Mouse (Mus musculus) heart, embryonic 14.5 days (tissue): Measurements from ENCODE around the gene Cdkl5. TPM values are rescaled to one million over a fixed set of nuclear protein-coding genes. Genes with fewer than 3 reads are reported as not detected.
"Not testable (repeated sequence)": the region's sequence is repeated elsewhere in the genome, so short reads cannot be mapped to it uniquely, and the experiment has no call there.

Experiments used
- ATAC-seq: fragments of 200-750 bp; cut with Nextera tagmentation; 2 replicates; pipeline ENCODE4 v1.8.0; 2017; ENCODE audit warnings: low read depth, moderate TSS enrichment; ENCODE audit not compliant: insufficient number of reproducible peaks, insufficient read depth, low FRiP score
- H3K27ac ChIP-seq, 2 experiments: fragments of 200-500 bp in 1 of 2; fragments of 300-500 bp in 1 of 2; sonication (generic) in 1 of 2; replicated peaks in 1 of 2; 2 replicates each; pipeline ENCODE4 v1.5.1; 2012 to 2014; ENCODE audit warnings: low read depth in 2 of 2, low read length in 2 of 2, control low read depth in 1 of 2, mild to moderate bottlenecking in 1 of 2, mixed read lengths in 1 of 2; ENCODE audit not compliant: control insufficient read depth in 1 of 2, insufficient read depth in 1 of 2
- H3K27me3 ChIP-seq: fragments of 300-500 bp; sonication (generic); 2 replicates; pipeline ENCODE4 v1.6.1; 2014; ENCODE audit warnings: mild to moderate bottlenecking, low read length, control low read depth; ENCODE audit not compliant: control insufficient read depth, insufficient read depth
- H3K36me3 ChIP-seq: fragments of 300-500 bp; sonication (generic); 2 replicates; pipeline ENCODE4 v1.6.1; 2014; ENCODE audit warnings: mild to moderate bottlenecking, control low read depth, low read length, mixed read lengths; ENCODE audit not compliant: control insufficient read depth, insufficient read depth
- H3K4me1 ChIP-seq, 2 experiments: fragments of 200-500 bp in 1 of 2; fragments of 300-500 bp in 1 of 2; sonication (generic) in 1 of 2; 2 replicates each; pipeline ENCODE4 v1.6.1; 2012 to 2014; ENCODE audit warnings: low read length in 2 of 2, control low read depth in 1 of 2, mixed read lengths in 1 of 2; ENCODE audit not compliant: control insufficient read depth in 2 of 2, insufficient read depth in 2 of 2
- H3K4me2 ChIP-seq: fragments of 300-500 bp; sonication (generic); 2 replicates; pipeline ENCODE4 v1.6.1; 2014; ENCODE audit warnings: mild to moderate bottlenecking, low read length
- H3K4me3 ChIP-seq, 2 experiments: fragments of 200-500 bp in 1 of 2; fragments of 300-500 bp in 1 of 2; sonication (generic) in 1 of 2; 2 replicates each; pipeline ENCODE4 v1.5.1; 2012 to 2014; ENCODE audit warnings: low read length in 2 of 2, mild to moderate bottlenecking in 2 of 2, control low read depth in 1 of 2, low read depth in 1 of 2, moderate library complexity in 1 of 2; ENCODE audit not compliant: control insufficient read depth in 1 of 2, insufficient read depth in 1 of 2
- H3K9ac ChIP-seq: fragments of 300-500 bp; sonication (generic); 2 replicates; pipeline ENCODE4 v1.6.1; 2014; ENCODE audit warnings: mild to moderate bottlenecking, low read length
- H3K9me3 ChIP-seq: fragments of 300-500 bp; sonication (generic); 2 replicates; pipeline ENCODE4 v1.6.1; 2016; ENCODE audit warnings: low read length, control low read depth; ENCODE audit not compliant: control insufficient read depth
- WGBS: fragments of 180-500 bp; shearing (Covaris S2); extraction: QIAGEN DNeasy Blood & Tissue Kit; methylation state at CpG from one replicate; pipeline ENCODE4 v1.1.7; 2014; 5-methylcytosine and 5-hydroxymethylcytosine counted together
- polyA plus RNA-seq: library from polyadenylated mRNA; unstranded; fragments of >200 nt; fragmentation: Nextera tagmentation; extraction: Ambion mirVana; gene quantifications from 2 replicates; pipeline ENCODE4 v1.2.1, GENCODE M21; 2014

The Cdkl5 gene
- polyA plus RNA-seq, 1 experiment from 2014 or later = 2.8 TPM

GRCm38 (mm10) chrX:160863689-160864383, 130.7 kb downstream of the Cdkl5 start:
- ATAC-seq = no peak
- WGBS = 76% methylated on average over 4 of the region's 4 CpGs
- Histone ChIP-seq H3K27me3 (no peaks in the 10 kb centered on the region), H3K36me3 (no peaks in the 10 kb centered on the region), H3K27ac (no peak overlapping the region), H3K9ac (no peak overlapping the region), H3K9me3 (no peaks in the 10 kb centered on the region), H3K4me2 (no peak overlapping the region), H3K4me3 (no peak overlapping the region), H3K4me1 (no peaks in the 10 kb centered on the region)

GRCm38 (mm10) chrX:160808226-160808625, 186.3 kb downstream of the Cdkl5 start:
- no peak for ATAC-seq
- Histone ChIP-seq H3K9me3 (no peaks in the 10 kb centered on the region), H3K4me1 (no peaks in the 10 kb centered on the region), H3K27ac (no peak overlapping the region), H3K27me3 (no peaks in the 10 kb centered on the region), H3K4me2 (no peak overlapping the region), H3K9ac (no peak overlapping the region), H3K36me3 (0 out of 2 replicates have a peak, but pooled peaks cover 4% of the 10 kb centered on the region), H3K4me3 (no peak overlapping the region)
- 79% methylated on average over 7 of the region's 7 CpGs for WGBS

DNA sequence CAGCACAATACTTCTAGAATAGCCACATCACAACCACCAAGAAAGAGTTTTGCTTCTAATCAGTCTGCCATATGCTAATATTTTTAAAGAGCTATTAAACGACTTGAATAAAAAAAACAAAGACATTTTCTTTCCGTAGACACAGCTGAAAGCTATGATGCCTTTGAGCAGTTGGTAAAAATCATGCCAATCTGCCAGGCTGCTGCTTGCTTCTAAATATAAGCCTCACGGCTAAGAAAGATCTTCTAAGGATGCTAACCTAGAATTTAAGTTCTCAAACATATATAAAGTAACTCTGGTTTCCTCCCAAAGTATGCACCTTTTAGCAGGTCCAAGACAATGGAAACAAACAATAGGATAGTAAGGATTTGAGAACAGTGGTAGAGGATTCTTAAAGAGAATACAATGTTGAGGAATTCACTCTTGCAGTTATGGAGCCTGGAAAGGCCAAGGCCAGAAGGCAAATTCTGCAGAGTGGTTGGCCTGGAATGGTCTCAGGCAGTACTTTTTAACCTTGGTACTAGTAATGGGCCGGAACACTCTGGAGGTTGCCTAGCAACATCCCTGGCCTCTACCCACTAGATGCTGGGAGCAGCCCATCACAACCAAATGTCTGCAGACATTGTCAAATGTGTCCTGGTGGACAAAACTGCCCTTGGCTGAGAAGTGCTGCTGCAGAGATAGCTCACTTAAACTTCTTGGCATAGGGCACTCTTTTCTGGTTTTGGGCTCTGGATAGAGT, 189.9 kb downstream of the Cdkl5 start:
- no peak overlapping the region for H3K9ac ChIP-seq
- 0 out of 2 replicates have a peak, but pooled peaks cover 4% of the 10 kb centered on the region for H3K36me3 ChIP-seq
- H3K27me3 ChIP-seq = no peaks in the 10 kb centered on the region
- ATAC-seq = no peak
- H3K4me2 ChIP-seq = no peak overlapping the region
- H3K4me1 ChIP-seq = no peaks in the 10 kb centered on the region
- no peak overlapping the region for H3K27ac ChIP-seq
- WGBS = 77% methylated on average over 4 of the region's 4 CpGs
- no peak overlapping the region for H3K4me3 ChIP-seq
- no peaks in the 10 kb centered on the region for H3K9me3 ChIP-seq

GRCm38 (mm10) chrX:160794920-160795319, 199.6 kb downstream of the Cdkl5 start:
- Histone ChIP-seq H3K9me3 (no peaks in the 10 kb centered on the region), H3K27ac (no peak overlapping the region), H3K9ac (no peak overlapping the region), H3K4me1 (no peaks in the 10 kb centered on the region; a peak in 1 of 4 replicates), H3K4me3 (no peak overlapping the region), H3K4me2 (no peak overlapping the region), H3K36me3 (no peaks in the 10 kb centered on the region), H3K27me3 (no peaks in the 10 kb centered on the region)
- 62% methylated on average over 4 of the region's 4 CpGs for WGBS
- ATAC-seq = no peak

- H3K27me3 ChIP-seq = no peaks in the 10 kb centered on the region
- no peak overlapping the region for H3K27ac ChIP-seq
- no peaks in the 10 kb centered on the region for H3K9me3 ChIP-seq
- WGBS = 77% methylated on average over 5 of the region's 5 CpGs
- H3K4me3 ChIP-seq = no peak overlapping the region
- H3K4me2 ChIP-seq = no peak overlapping the region
- ATAC-seq = no peak
- no peak overlapping the region for H3K9ac ChIP-seq
- H3K36me3 ChIP-seq = no peaks in the 10 kb centered on the region
- H3K4me1 ChIP-seq = no peaks in the 10 kb centered on the region
These were observed 212.2 kb downstream of the Cdkl5 start for GRCm38 (mm10) chrX:160782276-160782675.

GRCm38 (mm10) chrX:160773033-160773432, 221.5 kb downstream of the Cdkl5 start:
- no peak for ATAC-seq
- 23% methylated on average over 1 of the region's 1 CpGs for WGBS
- Histone ChIP-seq H3K27me3 (no peaks in the 10 kb centered on the region), H3K4me3 (no peak overlapping the region), H3K4me2 (no peak overlapping the region), H3K9ac (no peak overlapping the region), H3K9me3 (no peaks in the 10 kb centered on the region), H3K27ac (no peak overlapping the region), H3K4me1 (peaks cover 0 to 5% of the 10 kb centered on the region in 2 experiments; a peak in 2 of 4 replicates), H3K36me3 (no peaks in the 10 kb centered on the region)

DNA sequence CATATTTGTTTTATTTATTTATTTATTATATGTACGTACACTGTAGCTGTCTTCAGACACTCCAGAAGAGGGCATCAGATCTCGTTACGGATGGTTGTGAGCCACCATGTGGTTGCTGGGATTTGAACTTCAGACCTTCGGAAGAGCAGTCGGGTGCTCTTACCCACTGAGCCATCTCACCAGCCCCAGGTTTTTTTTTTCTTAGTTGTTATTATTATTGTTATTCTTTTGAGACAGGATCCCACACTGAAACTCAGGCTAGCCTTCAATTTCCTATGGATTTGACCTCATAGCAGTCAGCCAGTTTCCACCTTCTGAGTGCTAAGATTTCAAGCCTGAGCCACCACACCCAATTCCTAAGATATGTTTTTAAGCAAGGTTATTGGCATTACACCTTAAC, 224.9 kb downstream of the Cdkl5 start:
- H3K27ac ChIP-seq, H3K36me3 ChIP-seq, H3K9me3 ChIP-seq, ATAC-seq, H3K4me1 ChIP-seq, H3K4me2 ChIP-seq, H3K4me3 ChIP-seq, H3K9ac ChIP-seq, H3K27me3 ChIP-seq: not testable (repeated sequence)
- WGBS = 87% methylated on average over 5 of the region's 5 CpGs
